Mouse (Mus musculus) effector memory CD4-positive, alpha-beta T cell, adult 5 months (primary cell): ENCODE measurements around the gene Ociad2. TPM values are rescaled to one million over a fixed set of nuclear protein-coding genes. Genes with fewer than 3 reads are reported as not detected.

Source experiments
- polyA plus RNA-seq: library from polyadenylated mRNA; unstranded; fragments of 100-300 nt; shearing (Covaris generic); gene quantifications from one replicate; pipeline ENCODE4 v1.2.1, GENCODE M21; 2017

Ociad2 gene
- 0.16 TPM for polyA plus RNA-seq

GRCm38 (mm10) chr5:73340723-73341235 lies at the start of gene Ociad2:
TSS of gene Ociad2 (minus strand) at chr5:73341028.

GRCm38 (mm10) chr5:73292502-73293457 lies 48.0 kb downstream of the Ociad2 start, which contains the start of gene Ociad1:
TSS of gene Ociad1 (plus strand) at chr5:73292784.

Other genes starting within 250 kb of the Ociad2 start
- gene Fryl, start 84.4 kb downstream of the Ociad2 start, polyA plus RNA-seq: 118 TPM
- 226 TPM for gene Ociad1, start 48.2 kb downstream of the Ociad2 start, polyA plus RNA-seq
- gene Cwh43, start 65.0 kb upstream of the Ociad2 start, polyA plus RNA-seq: not detected
- 22.4 TPM for gene Dcun1d4, start 140.0 kb upstream of the Ociad2 start, polyA plus RNA-seq